Mouse (Mus musculus): Measurements from ENCODE around the gene Gpc6.

- TF ChIP-seq CTCF (IDR thresholded peaks at IDR 0.05; ENCODE audit: low read depth): no peak
- no peak for TF ChIP-seq EP300 (IDR thresholded peaks at IDR 0.05; ENCODE audit: low read depth)
Observed at GRCm38 (mm10) chr14:117930848-117931816, 1006.0 kb downstream of the Gpc6 start.

Measured in heart, postnatal 0 days (tissue).